Comparison of ENCODE assay signal across 22 mouse cellular contexts in the genomic region with DNA sequence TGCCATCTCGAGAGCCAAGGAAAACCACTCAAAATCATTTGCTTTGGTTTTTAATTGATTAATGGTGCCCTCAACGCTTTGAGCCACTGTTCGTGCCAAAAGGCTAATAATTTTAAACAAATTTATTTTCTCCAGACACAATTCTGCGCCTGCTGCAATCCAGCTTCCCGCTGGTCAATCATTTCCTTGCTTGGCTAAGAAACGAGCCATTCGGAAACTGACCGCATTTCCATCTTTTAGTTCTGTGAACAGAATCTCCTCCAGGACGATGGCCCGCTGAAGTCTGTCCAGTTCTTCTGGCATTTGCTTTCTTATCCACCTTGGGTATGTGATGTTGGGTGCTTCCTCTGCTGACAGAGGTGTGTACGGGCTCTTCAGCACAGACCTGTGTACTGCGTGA.
"Had no signal": no experiment of that assay in that cellular context is flagged by ENCODE, and none has a peak within 500 bp of the region (broad histone marks: within the 10 kb centered on the region; RNA-seq: fewer than 3 reads in every experiment).

No protein-coding gene starts in this region.

- H3K27me3 ChIP-seq: heart, embryonic 12.5 days; hindbrain, embryonic 12.5 days; intestine, embryonic 15.5 days; limb, embryonic 12.5 days; liver, embryonic 13.5 days had no signal

- H3K27ac ChIP-seq: heart, embryonic 10.5 days; hindbrain, embryonic 10.5 days; hindbrain, embryonic 12.5 days; hindbrain, embryonic 14.5 days; intestine, embryonic 15.5 days; layer of hippocampus, adult 2 months; left cerebral cortex, adult 2 months; limb, embryonic 10.5 days; limb, embryonic 12.5 days; liver, embryonic 13.5 days had no signal

- ATAC-seq: forebrain, embryonic 16.5 days; hindbrain, embryonic 16.5 days; inflammation-experienced regulatory T-cells, adult 6 months; intestine, embryonic 15.5 days; intestine, postnatal 0 days had no signal

- DNase-seq: gastrocnemius, adult 2 months; gastrocnemius, postnatal 10 days; gastrocnemius, postnatal 25 days; heart, adult 18-20 months; heart, postnatal 10 days; heart, postnatal 4 days; kidney, adult 8-10 months; liver, embryonic 13.5 days had no signal

- H3K9ac ChIP-seq: heart, embryonic 12.5 days; hindbrain, embryonic 12.5 days; hindbrain, embryonic 14.5 days; intestine, embryonic 15.5 days; limb, embryonic 12.5 days; liver, embryonic 13.5 days had no signal

- H3K9me3 ChIP-seq: heart, embryonic 10.5 days; heart, embryonic 12.5 days; hindbrain, embryonic 10.5 days; hindbrain, embryonic 12.5 days; intestine, embryonic 15.5 days; limb, embryonic 10.5 days; limb, embryonic 12.5 days; liver, embryonic 13.5 days had no signal

- H3K4me2 ChIP-seq: heart, embryonic 12.5 days; hindbrain, embryonic 12.5 days; hindbrain, embryonic 14.5 days; intestine, embryonic 15.5 days; limb, embryonic 12.5 days; liver, embryonic 13.5 days had no signal

- H3K4me3 ChIP-seq: heart, embryonic 10.5 days; heart, embryonic 12.5 days; hindbrain, embryonic 10.5 days; hindbrain, embryonic 12.5 days; intestine, embryonic 15.5 days; layer of hippocampus, adult 2 months; left cerebral cortex, adult 2 months; limb, embryonic 10.5 days; limb, embryonic 12.5 days; liver, embryonic 13.5 days had no signal

- H3K36me3 ChIP-seq: intestine, embryonic 15.5 days had no signal
